Mouse (Mus musculus) yolk sac, embryonic 10.5 days (tissue): ENCODE measurements around the gene Bach2.

Source experiments
- DNase-seq: peaks from one replicate; pipeline ENCODE4 v3.0.0-alpha.2; 2017; ENCODE audit warnings: low spot score

Bach2 gene

GRCm38 (mm10) chr4:32225191-32225590 lies 13.4 kb upstream of the Bach2 start:
- DNase-seq = no peak

DNA sequence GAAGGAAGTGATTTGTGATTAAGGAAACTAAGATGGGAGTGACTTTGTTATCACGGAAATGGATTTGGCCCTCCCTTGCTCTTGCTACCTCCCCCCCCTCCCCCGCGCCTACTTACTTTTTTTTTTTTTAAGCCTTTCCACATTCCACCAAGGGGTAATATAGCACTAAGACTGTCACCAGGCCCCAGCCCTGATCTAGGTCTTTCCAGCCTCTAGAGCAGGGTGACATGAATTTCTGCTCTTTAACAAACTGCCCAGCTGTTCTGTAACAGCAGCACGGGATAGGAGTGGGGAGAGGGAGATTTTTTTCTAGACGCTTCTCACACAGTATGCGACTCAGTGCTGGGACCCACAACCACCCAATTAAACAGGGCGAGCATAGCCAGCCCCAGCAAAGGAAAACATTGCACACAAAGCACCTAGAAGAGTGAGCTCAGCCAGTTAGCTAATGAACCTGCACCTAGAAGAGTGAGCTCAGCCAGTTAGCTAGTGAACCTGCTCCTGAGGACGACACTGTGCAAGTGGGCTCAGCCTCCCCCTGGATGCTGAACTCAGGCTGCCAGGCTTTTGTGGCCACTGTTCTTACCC lies 10.5 kb upstream of the Bach2 start:
- no peak for DNase-seq

- DNase-seq = no peak
Observed at GRCm38 (mm10) chr4:32229266-32229665, 9.3 kb upstream of the Bach2 start.

DNA sequence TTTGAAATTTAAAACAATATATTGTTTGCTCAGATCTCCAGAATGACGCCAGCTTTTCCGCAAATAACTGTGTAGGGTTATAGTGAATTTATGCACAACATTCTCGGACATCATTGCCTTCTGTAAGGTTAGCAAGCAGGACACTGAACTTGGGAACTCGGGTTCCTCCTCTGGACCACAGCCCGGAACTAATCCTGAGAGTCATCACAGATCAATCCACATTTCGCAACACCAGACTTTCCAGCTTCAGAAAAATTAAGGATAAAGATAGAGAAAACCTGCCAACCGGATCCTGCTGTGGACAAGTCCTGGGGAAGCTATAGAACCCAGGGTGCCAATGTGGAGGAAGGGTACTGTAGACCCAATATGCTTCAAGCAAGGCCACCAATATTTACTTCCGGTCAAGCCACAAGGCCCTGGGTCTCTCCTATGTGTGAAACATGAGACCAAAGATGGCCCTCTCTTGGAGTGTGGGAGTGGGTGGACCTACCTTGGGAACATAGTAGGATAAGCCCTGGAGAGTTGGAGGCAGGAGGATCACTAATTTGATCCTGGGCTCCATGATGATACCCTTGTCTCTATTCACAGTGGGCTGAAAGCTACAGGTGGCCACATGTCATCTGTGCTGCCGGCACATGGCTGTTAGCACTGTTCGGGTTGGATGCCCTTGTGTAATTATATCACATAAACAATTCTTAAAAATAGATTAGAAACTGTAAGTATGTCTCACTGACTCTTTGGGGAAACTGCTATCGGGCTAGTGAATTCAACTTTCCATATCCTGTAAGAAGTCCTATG lies 7.1 kb upstream of the Bach2 start:
- no peak for DNase-seq

- no peak for DNase-seq
Observed at GRCm38 (mm10) chr4:32235920-32236705, 2.5 kb upstream of the Bach2 start.

GRCm38 (mm10) chr4:32238921-32239748 lies 531 bp downstream of the Bach2 start:
- DNase-seq = peak; percentile 73

DNA sequence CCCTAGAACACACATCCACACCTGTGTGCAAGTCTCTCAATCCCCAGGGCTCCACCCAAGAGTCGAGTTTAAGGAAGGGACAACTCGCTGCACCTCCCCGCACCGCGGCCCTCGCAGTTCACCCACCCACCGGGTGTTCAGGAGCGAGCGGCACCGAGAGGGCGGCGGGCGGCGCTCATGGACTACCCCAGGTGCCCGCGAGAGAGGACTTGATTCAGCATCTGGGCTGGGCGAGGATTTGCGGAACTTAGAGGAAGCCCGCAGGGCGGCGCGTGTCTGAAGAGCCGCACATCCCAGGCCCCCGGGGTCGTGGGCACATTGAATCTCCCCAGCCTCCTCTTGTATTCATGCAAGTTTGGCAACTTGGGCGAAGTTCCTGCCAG lies 1.1 kb downstream of the Bach2 start:
- no peak for DNase-seq

- no peak for DNase-seq
Observed at GRCm38 (mm10) chr4:32240457-32241030, 1.9 kb downstream of the Bach2 start.

- DNase-seq = no peak
Observed at GRCm38 (mm10) chr4:32241351-32241980, 2.9 kb downstream of the Bach2 start.

GRCm38 (mm10) chr4:32242122-32242615 lies 3.6 kb downstream of the Bach2 start:
- DNase-seq = no peak

GRCm38 (mm10) chr4:32243458-32243857 lies 4.9 kb downstream of the Bach2 start:
- peak; percentile 53 for DNase-seq

DNA sequence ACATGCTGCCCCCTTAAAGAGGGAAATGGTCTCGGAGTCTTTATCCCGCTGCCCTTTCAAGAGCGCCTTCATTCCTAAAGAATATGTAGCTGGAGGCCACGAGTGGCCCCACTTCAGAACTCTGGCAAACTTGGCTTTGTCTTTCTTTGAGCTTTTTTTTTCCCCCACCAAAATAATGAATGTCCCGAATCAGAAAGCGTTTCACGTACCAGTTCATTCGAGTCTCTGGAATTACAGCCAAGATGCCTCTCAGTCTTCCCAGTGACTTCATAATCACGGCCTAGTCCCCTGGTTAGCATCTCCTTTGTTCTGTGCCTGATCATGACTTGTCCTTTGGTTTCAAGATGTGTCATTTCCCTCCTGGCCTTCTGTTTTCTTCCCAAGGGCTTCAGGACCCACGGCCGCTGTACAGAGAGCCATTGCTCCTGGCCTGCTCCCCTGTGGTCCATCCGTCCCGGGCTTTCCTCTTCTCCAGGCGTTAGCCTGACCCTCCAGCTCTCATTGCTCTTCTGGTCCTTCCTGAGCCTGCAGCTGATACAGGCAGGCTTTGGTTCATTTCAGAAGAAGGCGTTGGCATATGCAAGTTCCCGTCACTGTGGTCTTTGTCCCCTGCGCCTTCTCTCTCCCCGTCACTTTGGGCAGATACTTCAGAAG lies 5.6 kb downstream of the Bach2 start:
- no peak for DNase-seq

DNA sequence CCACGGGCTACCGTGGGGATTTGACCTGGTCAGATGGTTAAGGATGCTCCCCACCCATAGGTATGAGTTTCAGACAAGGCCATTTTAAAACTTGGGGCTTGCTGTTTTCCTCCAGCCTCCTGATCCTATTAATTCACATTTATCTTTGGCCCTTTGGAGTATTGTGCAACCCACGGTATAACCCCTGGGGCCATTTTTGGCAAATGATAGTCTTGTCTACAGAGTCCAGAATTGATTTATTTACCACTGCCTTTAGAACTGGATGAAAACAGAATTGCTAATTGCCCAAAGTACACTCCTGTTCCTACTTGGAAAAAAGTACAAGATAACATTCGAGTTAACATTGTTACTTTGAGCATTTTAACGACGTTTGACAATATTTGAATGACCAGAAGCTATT lies 7.0 kb downstream of the Bach2 start:
- no peak for DNase-seq

DNA sequence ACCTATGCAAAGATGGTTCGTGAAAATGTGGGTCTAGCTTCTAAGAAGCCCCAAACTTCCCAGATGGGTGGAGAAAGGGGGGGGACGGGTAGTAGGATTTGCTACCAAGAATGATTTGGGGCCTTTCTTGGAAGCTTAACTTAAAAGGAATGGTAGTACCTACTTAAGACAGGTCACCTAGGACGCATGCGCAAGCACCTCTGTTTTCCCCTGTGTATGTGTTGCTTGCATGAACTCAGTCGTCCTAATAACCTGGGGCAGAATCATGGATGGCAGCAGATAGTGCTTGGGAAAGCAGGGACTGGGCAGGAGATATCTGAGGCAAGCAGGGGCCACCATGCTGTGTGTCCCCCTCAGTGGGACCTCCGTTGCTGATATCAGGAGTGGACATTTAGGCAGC lies 7.4 kb downstream of the Bach2 start:
- no peak for DNase-seq

DNA sequence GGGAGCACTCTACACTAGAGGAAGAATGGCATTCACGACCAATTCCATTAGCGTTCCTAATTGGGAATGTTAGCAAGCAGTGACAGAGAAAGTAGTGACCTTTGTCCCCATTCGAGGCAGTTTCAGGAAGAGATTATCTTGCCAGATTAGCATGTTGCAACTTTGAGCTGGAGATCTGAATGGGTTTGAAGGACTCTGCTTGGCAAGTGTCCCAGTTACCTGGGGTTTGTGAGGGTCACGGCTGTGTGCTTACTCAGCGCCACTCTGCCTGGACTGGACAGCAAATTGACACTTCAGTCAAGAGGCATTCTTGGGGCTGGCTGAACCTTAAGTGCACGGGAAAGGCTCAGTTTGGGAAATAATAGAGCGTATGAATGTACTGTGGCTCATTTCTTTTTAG lies 8.2 kb downstream of the Bach2 start:
- DNase-seq = peak; percentile 76

DNA sequence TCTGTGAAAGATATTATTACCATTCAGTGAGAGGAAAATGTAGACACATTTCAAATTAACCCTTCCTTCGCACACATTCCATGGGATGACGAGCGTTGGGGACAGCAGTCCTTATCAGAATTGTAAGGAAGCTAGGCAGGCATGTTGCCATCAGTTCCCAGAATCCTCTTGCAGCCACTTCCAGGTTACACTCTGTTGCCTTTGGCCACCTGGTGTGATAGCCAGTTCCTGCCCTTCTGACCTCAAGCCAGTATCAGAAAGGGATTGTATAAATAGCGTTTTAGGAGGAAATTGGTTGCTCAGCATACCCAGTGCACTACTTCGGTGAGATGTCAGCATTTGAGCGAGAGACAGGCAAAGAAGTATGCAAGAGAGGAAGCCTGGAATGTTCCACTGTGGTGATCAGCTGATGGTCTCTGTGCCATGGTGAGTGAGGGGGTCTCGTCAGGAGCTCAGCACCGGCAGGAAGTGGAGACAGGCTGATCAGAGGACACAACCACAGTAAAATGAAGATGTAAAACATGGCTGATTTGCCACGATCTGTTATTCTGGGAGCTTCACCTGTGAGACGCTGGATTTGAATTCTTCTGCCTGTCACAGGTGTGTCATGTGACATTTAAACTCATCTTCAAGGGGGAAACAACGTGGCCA lies 9.0 kb downstream of the Bach2 start:
- DNase-seq = peak; percentile 56

GRCm38 (mm10) chr4:32248236-32248635 lies 9.6 kb downstream of the Bach2 start:
- DNase-seq = peak; percentile 84

DNA sequence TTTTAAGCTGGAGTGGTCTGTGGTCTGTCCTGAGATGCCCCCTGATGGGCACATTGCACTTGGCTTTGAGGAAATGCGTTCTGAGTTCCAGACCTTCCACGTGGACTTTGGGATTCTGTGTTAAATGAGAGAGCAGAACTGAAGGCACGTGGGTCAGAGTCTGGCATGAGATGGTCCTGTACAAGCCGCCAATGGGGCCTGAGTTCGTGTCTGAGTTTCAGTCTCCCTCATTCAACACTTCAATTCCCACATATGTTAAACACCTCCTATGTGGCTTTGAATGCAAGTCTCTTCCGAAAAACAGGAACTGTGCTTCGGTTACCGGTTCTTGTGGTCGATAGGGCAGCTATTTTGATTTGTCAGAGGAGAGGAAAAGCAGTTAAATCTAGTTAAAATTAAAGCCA lies 10.4 kb downstream of the Bach2 start:
- DNase-seq = no peak

DNA sequence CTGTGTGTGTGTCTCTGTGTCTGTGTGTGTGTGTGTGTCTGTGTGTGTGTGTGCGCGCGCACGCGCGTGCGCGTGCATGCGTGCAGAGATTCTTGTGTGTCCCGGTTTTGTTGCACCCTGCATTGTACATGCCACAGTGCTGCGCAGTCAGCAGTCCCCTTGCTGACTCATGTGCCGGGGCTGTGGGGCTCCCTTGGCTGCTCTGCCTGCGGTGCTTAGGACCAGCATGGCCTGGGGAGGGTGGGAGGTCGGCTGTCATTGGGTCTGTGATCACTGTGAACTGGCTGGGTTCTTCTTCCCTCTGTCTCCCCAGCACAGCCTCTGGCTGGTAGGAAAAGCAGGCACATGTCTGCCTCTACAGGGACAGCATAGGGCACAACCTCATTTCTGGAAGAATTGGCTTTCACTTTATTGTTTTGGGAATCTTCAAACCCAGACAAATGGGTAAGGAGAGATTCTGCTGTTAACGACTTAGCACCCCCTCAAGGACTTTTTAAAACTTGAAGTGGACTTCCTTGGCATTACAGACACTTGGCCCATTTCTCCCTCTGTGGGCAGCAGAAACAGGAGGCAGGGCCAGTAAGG lies 11.2 kb downstream of the Bach2 start:
- no peak for DNase-seq
